Mouse (Mus musculus): ENCODE measurements around the gene Qrich2. TPM values are rescaled to one million over a fixed set of nuclear protein-coding genes. Genes with fewer than 3 reads are reported as not detected.

Qrich2 gene
- polyA plus RNA-seq, 1 experiment from 2014 or later = 0.36 TPM

DNA sequence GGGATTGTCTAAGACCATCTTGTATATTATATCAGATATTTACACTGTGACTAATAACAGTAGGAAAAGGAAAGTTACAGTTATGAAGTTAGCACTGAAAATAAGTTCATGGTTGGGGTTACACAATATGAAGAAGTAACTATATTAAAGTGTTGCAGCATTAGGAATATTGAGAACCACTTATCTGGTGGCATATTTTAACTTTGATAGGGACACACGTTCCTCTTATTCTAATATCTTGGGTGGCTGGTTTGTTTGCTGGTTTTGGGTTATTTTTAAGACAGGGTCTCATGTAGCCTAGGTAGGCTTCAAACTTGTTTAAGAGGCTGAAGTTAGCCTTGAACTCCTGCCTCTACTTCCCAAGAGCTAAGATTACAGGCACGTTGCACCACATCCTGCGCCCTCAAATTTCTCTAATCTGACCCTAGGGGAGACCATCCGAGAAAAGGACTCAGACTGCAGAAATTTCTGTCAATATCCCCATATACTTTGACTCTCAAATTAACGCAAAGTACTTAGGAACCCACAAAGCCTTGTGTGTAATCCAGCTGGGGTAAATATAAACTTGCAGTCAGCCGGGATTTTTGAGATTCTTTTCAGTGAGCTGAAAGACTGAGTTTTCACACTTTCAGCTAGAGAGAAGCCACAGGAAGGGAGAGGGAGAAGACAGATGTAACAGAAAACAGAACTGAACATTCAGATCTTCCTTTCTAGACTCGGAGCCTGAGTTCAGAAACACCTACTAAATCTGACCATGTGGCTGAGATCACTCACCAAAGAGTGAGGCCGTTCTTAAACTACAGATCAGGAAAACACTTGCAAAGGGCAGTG lies 68.3 kb downstream of the Qrich2 start:
- Histone ChIP-seq H3K4me3 (no peak overlapping the region), H3K4me1 (peaks cover 4% of the 10 kb centered on the region; the same call in 1 of the 2 replicates), H3K27ac (no peak overlapping the region), H3K27me3 (ENCODE audit: low read depth, poor library complexity, severe bottlenecking) (no peaks in the 10 kb centered on the region), H3K36me3 (peaks cover 24% of the 10 kb centered on the region), H3K9me3 (replicated peaks) (no peaks in the 10 kb centered on the region)
- WGBS = 85% methylated on average over 8 of the region's 8 CpGs
- no peak for DNase-seq (ENCODE audit: low spot score)

DNA sequence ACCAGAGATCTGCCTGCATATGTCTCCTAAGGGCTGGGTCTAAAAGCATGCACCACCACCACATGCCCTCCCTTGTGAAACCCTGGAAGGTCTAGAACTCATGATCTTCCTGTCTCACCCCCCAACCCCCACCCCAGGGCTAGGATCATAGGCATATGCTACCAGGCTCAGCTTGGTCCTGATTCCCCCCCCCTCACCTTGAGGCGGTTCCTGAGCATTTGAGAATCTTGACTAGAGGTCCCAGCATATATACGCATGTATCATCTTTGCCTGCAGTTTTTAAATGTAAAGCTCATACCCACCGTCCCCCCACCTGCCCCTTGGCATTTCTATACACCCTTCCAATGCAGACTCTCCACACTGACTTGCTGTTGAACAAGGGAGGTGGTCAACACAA lies 69.1 kb downstream of the Qrich2 start:
- WGBS = 89% methylated on average over 3 of the region's 3 CpGs
- no peak overlapping the region for H3K4me3 ChIP-seq
- no peaks in the 10 kb centered on the region for H3K27me3 ChIP-seq (ENCODE audit: low read depth, poor library complexity, severe bottlenecking)
- no peak overlapping the region for H3K27ac ChIP-seq
- H3K9me3 ChIP-seq (replicated peaks) = no peaks in the 10 kb centered on the region
- peaks cover 4% of the 10 kb centered on the region; the same call in 1 of the 2 replicates for H3K4me1 ChIP-seq
- no peak for DNase-seq (ENCODE audit: low spot score)
- peaks cover 24% of the 10 kb centered on the region for H3K36me3 ChIP-seq

DNA sequence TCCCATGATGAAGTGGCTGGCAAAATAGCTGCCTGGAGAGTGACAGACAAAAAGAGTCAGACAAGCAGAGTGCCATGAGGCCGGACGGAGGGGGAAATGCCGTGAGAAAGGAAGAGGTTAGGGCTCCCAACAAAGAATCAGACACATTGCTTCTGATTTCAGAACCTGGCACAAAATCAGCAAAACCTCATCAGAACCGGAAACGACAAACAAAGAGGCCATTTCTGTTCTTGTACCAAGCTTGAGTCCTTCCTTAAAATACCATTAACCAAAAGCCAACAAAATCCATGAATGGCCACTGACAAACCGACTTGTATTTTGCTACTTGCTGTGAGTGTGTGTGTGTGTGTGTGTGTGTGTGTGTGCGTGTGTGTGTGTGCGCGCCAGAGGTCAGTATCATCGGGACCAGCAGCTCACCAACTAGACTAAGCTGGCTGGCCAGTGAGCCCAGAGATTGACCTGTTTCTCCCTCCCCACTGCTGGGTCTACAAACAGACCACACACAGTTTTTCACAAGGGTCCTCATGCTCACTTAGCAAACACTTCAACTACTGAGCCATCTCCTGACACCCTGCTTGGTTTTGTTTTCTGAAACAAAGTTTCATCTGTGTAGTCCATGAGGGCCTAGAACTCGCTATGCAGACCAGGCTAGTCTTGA lies 69.6 kb downstream of the Qrich2 start:
- H3K27ac ChIP-seq = no peak overlapping the region
- no peaks in the 10 kb centered on the region for H3K27me3 ChIP-seq (ENCODE audit: low read depth, poor library complexity, severe bottlenecking)
- no peaks in the 10 kb centered on the region for H3K9me3 ChIP-seq (replicated peaks)
- H3K36me3 ChIP-seq = peaks cover 24% of the 10 kb centered on the region
- no peak for DNase-seq (ENCODE audit: low spot score)
- H3K4me1 ChIP-seq = peaks cover 4% of the 10 kb centered on the region; the same call in 1 of the 2 replicates
- no peak overlapping the region for H3K4me3 ChIP-seq
- 91% methylated on average over 11 of the region's 11 CpGs for WGBS

DNA sequence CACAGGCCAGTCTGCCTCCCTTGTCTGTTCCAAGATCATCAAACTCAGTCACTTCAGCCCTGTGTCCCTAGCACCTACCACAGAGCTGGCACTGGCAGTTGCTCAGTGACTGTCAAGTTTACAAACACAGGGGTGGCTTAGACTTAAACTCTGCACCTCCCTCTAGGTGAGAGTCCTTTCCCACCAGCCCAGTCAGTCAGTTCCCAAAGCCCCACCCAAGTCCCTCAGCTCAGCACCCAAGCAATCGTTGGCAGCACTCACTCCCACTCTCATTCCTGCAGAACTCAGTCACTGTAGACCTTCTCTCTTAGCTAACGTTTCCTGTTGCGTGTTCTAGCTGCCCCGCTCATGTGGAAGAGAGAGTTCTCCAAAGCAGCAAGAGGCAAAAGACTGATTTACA lies 71.3 kb downstream of the Qrich2 start:
- Histone ChIP-seq H3K36me3 (peaks cover 24% of the 10 kb centered on the region), H3K27me3 (ENCODE audit: low read depth, poor library complexity, severe bottlenecking) (no peaks in the 10 kb centered on the region), H3K9me3 (replicated peaks) (no peaks in the 10 kb centered on the region), H3K4me3 (no peak overlapping the region), H3K4me1 (peaks cover 4% of the 10 kb centered on the region; the same call in 1 of the 2 replicates), H3K27ac (no peak overlapping the region)
- no peak for DNase-seq (ENCODE audit: low spot score)
- 92% methylated on average over 4 of the region's 4 CpGs for WGBS

Other genes starting within 250 kb of the Qrich2 start
- gene Evpl, start 228.2 kb downstream of the Qrich2 start, polyA plus RNA-seq (2016; fragmentation: Nextera tagmentation; extraction: Ambion mirVana) = 1.4 and 1.7 TPM in 2 replicates
- gene Srp68, start 192.0 kb downstream of the Qrich2 start, polyA plus RNA-seq (2016; fragmentation: Nextera tagmentation; extraction: Ambion mirVana) = 121 and 123 TPM in 2 replicates
- 0.11 TPM in 1 of 2 replicates, not detected in the other for gene Galr2, start 185.3 kb downstream of the Qrich2 start, polyA plus RNA-seq (2016; fragmentation: Nextera tagmentation; extraction: Ambion mirVana)
- 55.1 and 64.8 TPM in 2 replicates for gene Exoc7, start 159.0 kb downstream of the Qrich2 start, polyA plus RNA-seq (2016; fragmentation: Nextera tagmentation; extraction: Ambion mirVana)
- gene Foxj1, start 130.8 kb downstream of the Qrich2 start, polyA plus RNA-seq (2016; fragmentation: Nextera tagmentation; extraction: Ambion mirVana) = 0.68 and 1.5 TPM in 2 replicates
- 11.1 and 18.3 TPM in 2 replicates for gene Rnf157, start 53.2 kb downstream of the Qrich2 start, polyA plus RNA-seq (2016; fragmentation: Nextera tagmentation; extraction: Ambion mirVana)
- 44.1 and 51.8 TPM in 2 replicates for gene Ubald2, start 32.1 kb downstream of the Qrich2 start, polyA plus RNA-seq (2016; fragmentation: Nextera tagmentation; extraction: Ambion mirVana)
- gene Prpsap1, start 28.0 kb upstream of the Qrich2 start, polyA plus RNA-seq (2016; fragmentation: Nextera tagmentation; extraction: Ambion mirVana) = 203 and 209 TPM in 2 replicates
- 0.30 and 0.54 TPM in 2 replicates for gene Sphk1, start 64.7 kb upstream of the Qrich2 start, polyA plus RNA-seq (2016; fragmentation: Nextera tagmentation; extraction: Ambion mirVana)
- 12.7 and 16.4 TPM in 2 replicates for gene Ube2o, start 115.2 kb upstream of the Qrich2 start, polyA plus RNA-seq (2016; fragmentation: Nextera tagmentation; extraction: Ambion mirVana)
- not detected in 2 replicates for gene Aanat, start 120.2 kb upstream of the Qrich2 start, polyA plus RNA-seq (2016; fragmentation: Nextera tagmentation; extraction: Ambion mirVana)
- gene Rhbdf2, start 160.8 kb upstream of the Qrich2 start, polyA plus RNA-seq (2016; fragmentation: Nextera tagmentation; extraction: Ambion mirVana) = 4.4 and 5.2 TPM in 2 replicates
- 0.16 and 0.25 TPM in 2 replicates for gene Prcd, start 187.3 kb upstream of the Qrich2 start, polyA plus RNA-seq (2016; fragmentation: Nextera tagmentation; extraction: Ambion mirVana)
- 2.7 and 5.8 TPM in 2 replicates for gene Cygb, start 188.1 kb upstream of the Qrich2 start, polyA plus RNA-seq (2016; fragmentation: Nextera tagmentation; extraction: Ambion mirVana)

All from limb, embryonic 10.5 days (tissue).